Mouse (Mus musculus) retina, postnatal 7 days (tissue): ENCODE measurements at regions not wholly inside any gene's neighbourhood (a gene's known extent, or its start where the extent isn't known, plus 50 kb on each side); places are given as distances from the start of the nearest gene placed in this dataset.

ENCODE experiments used
- DNase-seq: peaks from one replicate; pipeline ENCODE4 v3.0.0-alpha.2; 2012; ENCODE audit warnings: low read depth, low spot score

DNA sequence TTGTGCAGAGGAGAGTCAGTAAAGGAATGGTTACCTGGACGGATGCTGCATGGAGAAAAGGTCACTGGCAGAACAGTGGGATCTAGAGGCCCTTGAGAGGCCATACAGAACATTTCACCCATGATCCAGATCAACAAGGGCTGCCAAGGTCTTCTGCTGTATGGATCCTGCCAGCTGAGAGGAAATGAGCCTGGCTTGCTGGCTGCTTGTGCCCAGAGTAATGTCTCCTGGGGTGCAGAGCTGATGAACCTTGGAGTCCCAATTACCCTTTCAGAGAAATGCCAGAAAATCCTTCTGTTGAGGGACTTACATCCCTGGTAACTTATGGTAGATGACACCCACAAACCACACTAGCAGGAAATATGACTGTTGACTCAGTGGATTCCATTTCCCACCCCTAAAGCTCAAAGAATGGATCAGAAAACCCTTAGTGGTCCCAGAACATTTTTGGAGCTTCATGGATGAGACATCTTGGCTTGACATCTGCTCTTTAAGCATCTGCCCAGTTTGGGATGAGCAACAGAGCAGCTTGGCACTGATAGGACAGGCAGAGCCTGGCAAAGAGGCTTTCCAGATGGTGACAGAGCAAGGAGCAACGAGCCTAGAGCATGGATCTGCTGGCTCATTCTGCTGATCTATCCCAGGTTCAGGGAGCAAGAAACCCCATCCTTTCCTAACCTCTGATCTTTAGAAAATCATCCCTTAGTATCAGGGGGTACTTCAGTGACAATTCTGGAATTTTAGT is 416.6 kb downstream of the Adra2a start:
- DNase-seq = no peak

GRCm38 (mm10) chr19:54462480-54462879 is 418.5 kb downstream of the Adra2a start:
- DNase-seq = no peak

DNA sequence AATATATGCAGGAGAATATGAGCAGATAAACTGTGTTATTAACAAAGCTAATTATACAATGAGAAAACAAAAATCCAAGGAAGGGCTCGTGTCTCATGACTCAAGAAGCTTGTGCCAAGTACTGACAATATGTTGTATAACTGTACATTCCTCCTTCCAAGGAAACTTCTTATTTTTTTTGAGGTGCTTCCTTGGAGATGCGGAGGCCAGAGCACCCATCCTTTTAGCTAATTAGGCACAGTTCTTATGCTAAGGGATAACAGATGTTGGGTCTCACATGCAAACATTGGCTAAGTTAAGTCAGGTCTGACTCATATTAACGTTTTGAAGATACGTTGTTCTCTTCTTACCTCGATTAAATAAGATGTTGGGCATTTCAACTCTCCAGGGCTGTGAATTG is 426.1 kb downstream of the Adra2a start:
- DNase-seq = no peak

DNA sequence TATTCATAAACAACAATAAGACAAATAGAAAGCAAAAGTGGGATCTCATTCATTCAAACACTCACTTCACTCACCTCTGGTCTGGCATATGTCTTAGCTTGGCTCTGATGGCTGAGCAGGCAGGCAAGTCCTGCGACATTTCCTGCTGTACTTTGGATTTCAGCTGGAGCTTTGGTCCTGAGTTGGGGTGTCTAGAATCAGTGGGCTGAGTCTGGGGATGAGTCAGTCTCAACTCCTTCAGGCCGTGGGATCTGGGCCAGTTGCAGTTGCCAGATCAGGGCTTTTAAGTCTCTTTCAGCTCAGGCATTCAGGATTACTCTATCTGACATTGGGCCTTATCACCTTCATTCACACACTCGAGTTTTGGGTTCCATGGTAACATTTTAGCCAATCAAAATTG is 454.1 kb downstream of the Adra2a start:
- no peak for DNase-seq

DNA sequence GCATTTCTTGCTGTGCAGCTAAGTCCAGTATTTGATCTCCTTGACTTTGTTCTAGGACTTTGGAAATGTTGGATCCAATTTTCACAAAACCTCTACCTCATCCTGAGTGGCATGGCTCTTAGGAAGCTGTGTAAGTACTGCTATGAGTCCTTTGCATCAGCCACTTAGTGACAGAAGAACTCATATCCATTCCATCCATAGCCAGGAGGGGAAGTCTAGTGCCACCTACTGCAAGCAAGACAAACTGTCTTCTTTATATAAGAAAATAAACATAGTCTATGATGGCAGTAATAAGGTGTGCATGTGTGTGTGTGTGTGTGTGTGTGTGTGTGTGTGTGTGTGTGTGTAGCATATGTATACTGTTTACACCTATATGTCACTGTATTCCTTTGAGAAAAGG is 489.9 kb downstream of the Adra2a start:
- DNase-seq = no peak

- no peak for DNase-seq
These were observed 511.4 kb downstream of the Adra2a start for GRCm38 (mm10) chr19:54555351-54555750.

DNA sequence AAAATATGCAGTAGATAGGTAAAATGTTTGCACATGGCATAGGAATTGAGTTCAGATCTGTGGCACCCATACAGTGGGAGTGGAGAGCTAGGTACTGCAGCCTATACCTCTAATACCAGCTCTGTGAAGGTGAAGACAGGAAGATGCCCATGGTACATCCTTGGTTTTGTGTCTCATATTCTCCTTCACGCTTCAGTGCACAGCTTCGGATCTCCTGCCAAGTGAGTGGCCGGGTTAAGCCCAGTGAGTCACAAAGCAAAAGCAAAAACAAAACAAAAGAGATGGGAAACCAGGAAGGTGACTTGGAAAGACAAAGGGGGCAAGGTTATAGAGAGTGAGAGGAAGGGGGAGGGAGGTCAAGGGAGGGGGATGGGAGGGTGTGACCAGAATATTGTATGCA is 514.0 kb downstream of the Adra2a start:
- no peak for DNase-seq

DNA sequence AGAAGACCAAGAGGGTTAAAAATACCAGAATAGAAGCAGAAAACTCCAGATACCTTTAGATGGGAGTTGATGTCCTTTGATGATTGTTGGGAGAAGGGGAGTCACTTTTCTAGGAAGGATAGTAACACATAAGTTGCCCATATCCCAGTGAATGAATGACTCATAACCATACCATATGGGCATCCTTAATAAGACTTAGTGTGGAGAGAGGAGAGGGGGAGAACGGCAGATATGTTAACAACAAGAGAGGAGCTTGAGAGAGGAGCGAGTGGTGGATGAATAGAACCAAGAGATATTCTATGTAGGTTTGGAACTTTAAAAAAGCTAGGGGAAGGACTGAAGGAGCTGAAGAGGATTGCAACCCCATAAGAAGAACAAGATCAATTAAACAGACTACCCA is 539.6 kb downstream of the Adra2a start:
- no peak for DNase-seq

GRCm38 (mm10) chr19:54584687-54585237 is 540.8 kb downstream of the Adra2a start:
- DNase-seq = no peak

- DNase-seq = no peak
These were observed 541.4 kb downstream of the Adra2a start for GRCm38 (mm10) chr19:54585326-54585725.

DNA sequence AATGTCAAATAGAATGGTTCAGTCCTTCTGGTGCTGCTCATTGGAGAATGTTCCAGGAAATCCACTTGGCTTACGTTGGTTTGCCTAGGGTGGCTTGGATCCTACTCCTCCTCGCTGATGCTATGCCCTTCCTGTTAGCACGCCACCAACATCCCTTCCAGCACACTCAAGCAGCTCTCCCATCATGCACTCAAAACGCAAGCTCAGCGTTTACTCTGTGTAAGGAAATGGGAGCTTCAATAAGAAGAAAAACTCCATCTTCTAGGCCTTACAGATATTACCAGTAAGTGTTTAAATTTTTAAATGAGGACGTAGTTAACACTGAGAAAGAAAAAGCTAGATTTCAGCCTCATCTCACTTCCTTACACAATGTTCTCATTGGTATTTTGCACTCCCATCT is 523.7 kb downstream of the Gpam start:
- no peak for DNase-seq

DNA sequence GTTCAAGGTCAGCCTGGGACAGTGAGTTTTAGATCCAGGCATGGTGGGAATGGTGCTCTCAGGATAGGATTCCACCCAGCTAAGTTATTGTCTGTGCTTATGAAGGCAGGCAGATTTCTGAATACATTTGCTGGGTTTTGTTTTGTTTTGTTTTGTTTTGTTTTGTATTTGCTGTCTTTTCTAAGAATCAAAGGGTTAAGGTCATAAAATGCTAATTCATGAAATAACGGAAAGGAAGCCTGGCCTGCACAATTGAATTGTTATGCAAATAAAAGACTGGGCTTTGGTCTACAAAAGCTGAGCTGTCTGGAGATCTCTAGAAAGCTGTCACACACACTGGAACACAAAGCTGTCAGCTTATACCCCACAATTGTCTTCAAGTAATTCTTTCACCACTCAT is 521.7 kb downstream of the Gpam start:
- no peak for DNase-seq

- DNase-seq = no peak
These were observed 510.1 kb downstream of the Gpam start for GRCm38 (mm10) chr19:54616924-54617323.
